Mouse (Mus musculus) hindbrain, embryonic 12.5 days (tissue): ENCODE measurements around the gene Smim22. TPM values are rescaled to one million over a fixed set of nuclear protein-coding genes. Genes with fewer than 3 reads are reported as not detected.

Experiments used
- ATAC-seq: fragments of 200-750 bp; cut with Nextera tagmentation; 2 replicates; pipeline ENCODE4 v1.8.0; 2017; ENCODE audit warnings: moderate TSS enrichment; ENCODE audit not compliant: low FRiP score
- H3K27ac ChIP-seq: fragments of 300-500 bp; sonication (generic); 2 replicates; pipeline ENCODE4 v1.5.1; 2016; ENCODE audit warnings: mild to moderate bottlenecking
- H3K27me3 ChIP-seq: fragments of 300-500 bp; sonication (generic); 2 replicates; pipeline ENCODE4 v1.6.1; 2016; ENCODE audit warnings: mild to moderate bottlenecking
- H3K36me3 ChIP-seq: fragments of 300-500 bp; sonication (generic); 2 replicates; pipeline ENCODE4 v1.6.1; 2016; ENCODE audit warnings: mild to moderate bottlenecking
- H3K4me1 ChIP-seq: fragments of 300-500 bp; sonication (generic); 2 replicates; pipeline ENCODE4 v1.6.1; 2016
- H3K4me2 ChIP-seq: fragments of 300-500 bp; sonication (generic); replicated peaks from 2 replicates; pipeline ENCODE4 v1.6.1; 2016; ENCODE audit warnings: mild to moderate bottlenecking
- H3K4me3 ChIP-seq: fragments of 300-500 bp; sonication (generic); 2 replicates; pipeline ENCODE4 v1.5.1; 2016; ENCODE audit warnings: mild to moderate bottlenecking
- H3K9ac ChIP-seq: fragments of 300-500 bp; sonication (generic); 2 replicates; pipeline ENCODE4 v1.6.1; 2016; ENCODE audit warnings: mild to moderate bottlenecking, moderate library complexity
- H3K9me3 ChIP-seq: fragments of 300-500 bp; sonication (generic); replicated peaks from 2 replicates; pipeline ENCODE4 v1.6.1; 2016; ENCODE audit warnings: mild to moderate bottlenecking
- WGBS: fragments of 180-500 bp; shearing (Covaris S2); methylation state at CpG from one replicate; pipeline ENCODE4 v1.1.7; 2016; 5-methylcytosine and 5-hydroxymethylcytosine counted together
- polyA plus RNA-seq: library from polyadenylated mRNA; unstranded; fragments of >200 nt; fragmentation: Nextera tagmentation; extraction: Ambion mirVana; gene quantifications from 2 replicates; pipeline ENCODE4 v1.2.1, GENCODE M21; 2016

Smim22 gene
- 3.1 and 5.0 TPM in 2 replicates for polyA plus RNA-seq

DNA sequence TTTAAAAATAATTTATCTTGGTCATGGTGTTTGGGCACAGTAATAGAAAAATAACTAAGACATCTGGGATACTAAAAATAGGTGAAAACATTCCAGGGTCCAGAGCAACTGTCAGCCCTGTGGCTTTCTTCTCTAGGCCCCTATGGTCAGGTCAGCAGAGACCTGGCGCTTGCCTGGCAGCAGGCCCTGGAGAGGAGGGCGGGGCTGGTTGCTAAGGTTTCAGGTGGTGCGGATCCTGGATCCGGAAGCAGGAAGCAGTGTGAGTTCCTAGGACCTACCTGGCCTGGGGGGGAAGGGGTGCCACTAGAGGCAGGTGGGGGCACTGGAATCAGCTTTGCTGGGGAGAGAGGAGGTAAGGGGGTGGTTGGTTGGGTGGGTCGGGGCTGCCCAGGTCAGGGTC, at the start of gene Smim22:
Gene Smim22 (plus strand): TSS at position 222 of the 400 bp plus-strand sequence.
- H3K9me3 ChIP-seq = no peaks in the 10 kb centered on the region
- peaks cover 17% of the 10 kb centered on the region for H3K36me3 ChIP-seq
- H3K27me3 ChIP-seq = no peaks in the 10 kb centered on the region
- 0 out of 2 replicates have a peak, but pooled peaks have one; percentile 9 for ATAC-seq
- H3K9ac ChIP-seq = no peak within 1 kb of the TSS
- H3K27ac ChIP-seq = no peak within 1 kb of the TSS
- H3K4me3 ChIP-seq = no peak within 1 kb of the TSS
- H3K4me1 ChIP-seq = peaks cover 2% of the 10 kb centered on the region
- H3K4me2 ChIP-seq = no peak within 1 kb of the TSS
- WGBS = 50% methylated on average over 5 of the region's 5 CpGs

DNA sequence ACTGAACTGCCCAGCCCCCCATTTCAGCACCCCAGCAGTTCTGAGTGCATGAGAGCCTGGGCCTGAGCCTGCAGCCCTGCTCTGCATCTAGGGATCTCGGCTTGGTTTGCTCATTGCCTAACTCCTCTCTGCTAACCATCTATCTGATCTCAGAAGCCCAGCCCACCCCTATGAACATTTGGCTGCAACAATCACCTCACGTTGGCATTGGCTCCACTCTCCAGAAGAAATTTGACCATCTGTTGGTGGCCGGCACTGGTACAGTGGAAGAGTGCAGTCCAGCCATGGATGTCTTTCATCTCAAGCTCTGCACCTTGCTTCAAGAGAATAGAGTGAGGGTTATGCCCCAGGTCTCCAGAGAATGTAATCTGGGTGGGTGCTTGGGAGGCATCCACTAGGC, 49.6 kb upstream of the Smim22 start:
- H3K4me1 ChIP-seq = peaks cover 5% of the 10 kb centered on the region
- H3K4me3 ChIP-seq = no peak overlapping the region
- no peak for ATAC-seq
- H3K36me3 ChIP-seq = peaks cover 69% of the 10 kb centered on the region
- no peak overlapping the region for H3K4me2 ChIP-seq
- no peaks in the 10 kb centered on the region for H3K9me3 ChIP-seq
- H3K27ac ChIP-seq = no peak overlapping the region
- 89% methylated on average over 3 of the region's 3 CpGs for whole genome bisulfite sequencing
- H3K27me3 ChIP-seq = no peaks in the 10 kb centered on the region
- no peak overlapping the region for H3K9ac ChIP-seq

- H3K9ac ChIP-seq = no peak overlapping the region
- H3K36me3 ChIP-seq = peaks cover 41% of the 10 kb centered on the region
- no peak overlapping the region for H3K27ac ChIP-seq
- WGBS = 94% methylated on average over 8 of the region's 8 CpGs
- ATAC-seq = no peak
- no peaks in the 10 kb centered on the region for H3K27me3 ChIP-seq
- H3K4me1 ChIP-seq = peaks cover 19% of the 10 kb centered on the region
- no peak overlapping the region for H3K4me2 ChIP-seq
- H3K9me3 ChIP-seq = no peaks in the 10 kb centered on the region
- no peak overlapping the region for H3K4me3 ChIP-seq
Observed at GRCm38 (mm10) chr16:4960260-4960659, 46.8 kb upstream of the Smim22 start.

DNA sequence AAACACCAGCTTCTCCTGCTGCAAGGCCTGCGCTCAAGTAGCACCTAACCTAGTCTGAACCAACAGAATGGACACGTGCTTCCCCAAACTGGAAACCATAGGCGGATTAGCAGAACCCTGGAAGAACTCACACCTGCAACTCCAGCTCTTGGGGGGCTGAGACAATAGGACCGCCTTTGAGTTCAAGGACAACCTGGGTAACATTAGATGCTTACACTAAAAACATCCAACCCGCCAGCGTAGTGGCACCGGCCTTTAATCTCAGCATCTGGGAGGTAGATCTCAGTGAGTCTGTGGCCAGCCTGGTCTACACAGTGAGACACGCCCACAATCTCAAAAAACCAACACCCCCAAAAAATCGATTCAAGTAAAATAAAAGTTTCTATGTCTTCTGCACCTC, 43.7 kb upstream of the Smim22 start:
- H3K4me2 ChIP-seq = peak overlapping the region; percentile 86
- H3K27ac ChIP-seq = no peak overlapping the region
- no peak for ATAC-seq
- H3K27me3 ChIP-seq = no peaks in the 10 kb centered on the region
- peak overlapping the region; percentile 87 for H3K9ac ChIP-seq
- peaks cover 16% of the 10 kb centered on the region; the same call in 1 of the 2 replicates for H3K36me3 ChIP-seq
- no peaks in the 10 kb centered on the region for H3K9me3 ChIP-seq
- 46% methylated on average over 9 of the region's 9 CpGs for WGBS
- H3K4me3 ChIP-seq = peak overlapping the region; percentile 95
- H3K4me1 ChIP-seq = peaks cover 21% of the 10 kb centered on the region

DNA sequence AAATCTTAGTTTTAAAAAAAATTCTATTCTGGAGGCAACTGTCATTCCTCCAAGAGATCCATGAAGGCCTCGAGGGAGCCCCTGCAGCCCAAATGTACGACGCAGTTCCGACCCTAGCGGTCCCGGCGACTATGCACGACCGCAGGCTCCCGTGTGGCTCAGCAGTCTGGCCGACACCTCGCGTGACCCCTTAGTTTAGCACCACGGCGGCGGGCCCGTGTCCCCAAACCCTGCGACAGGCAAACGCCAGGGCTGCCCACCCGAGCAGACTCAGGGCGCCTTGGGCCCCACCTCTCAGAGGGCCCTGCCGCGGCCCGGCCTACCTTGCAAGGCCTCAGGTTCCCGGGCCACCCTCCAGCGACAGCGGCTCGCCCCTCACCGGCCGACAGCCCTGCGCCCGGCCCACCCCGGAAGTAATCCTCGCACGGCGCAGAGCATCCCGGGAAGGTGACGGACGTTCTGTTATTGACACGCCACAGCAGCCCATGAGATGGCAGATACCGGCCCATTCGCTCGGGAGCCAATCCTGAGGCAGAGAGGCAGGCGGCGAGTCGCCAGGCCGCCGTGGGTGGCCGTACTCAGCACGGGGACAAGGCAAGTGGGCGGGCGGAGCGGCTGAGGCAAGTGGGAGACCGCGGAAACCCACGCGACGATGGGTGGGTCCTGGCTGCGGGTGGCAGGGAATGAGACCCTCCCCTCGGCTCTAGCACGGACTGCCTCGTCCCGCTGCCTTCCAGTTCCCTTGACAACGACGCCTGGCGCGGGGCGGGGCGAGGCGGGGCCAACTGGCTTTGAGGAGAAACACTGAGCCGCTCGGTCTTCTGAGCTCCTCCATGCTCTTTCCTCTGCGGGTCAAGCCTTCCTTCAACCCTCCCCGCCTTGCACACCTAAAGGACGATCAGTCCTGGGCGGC, 43.0 kb upstream of the Smim22 start, which contains the start of gene Anks3:
Gene Anks3 (minus strand): TSS at position 409 of the 913 bp plus-strand sequence.
- H3K36me3 ChIP-seq = peaks cover 18% of the 10 kb centered on the region; the same call in 1 of the 2 replicates
- H3K27me3 ChIP-seq = no peaks in the 10 kb centered on the region
- peak within 1 kb of the TSS; percentile 95 for H3K4me3 ChIP-seq
- H3K4me1 ChIP-seq = peaks cover 21% of the 10 kb centered on the region
- H3K4me2 ChIP-seq = peak within 1 kb of the TSS; percentile 86
- peak within 1 kb of the TSS; percentile 85 for H3K27ac ChIP-seq
- ATAC-seq = peak; percentile 98
- no peaks in the 10 kb centered on the region for H3K9me3 ChIP-seq
- H3K9ac ChIP-seq = peak within 1 kb of the TSS; percentile 87
- WGBS = under 1% methylated on average over 71 of the region's 76 CpGs

DNA sequence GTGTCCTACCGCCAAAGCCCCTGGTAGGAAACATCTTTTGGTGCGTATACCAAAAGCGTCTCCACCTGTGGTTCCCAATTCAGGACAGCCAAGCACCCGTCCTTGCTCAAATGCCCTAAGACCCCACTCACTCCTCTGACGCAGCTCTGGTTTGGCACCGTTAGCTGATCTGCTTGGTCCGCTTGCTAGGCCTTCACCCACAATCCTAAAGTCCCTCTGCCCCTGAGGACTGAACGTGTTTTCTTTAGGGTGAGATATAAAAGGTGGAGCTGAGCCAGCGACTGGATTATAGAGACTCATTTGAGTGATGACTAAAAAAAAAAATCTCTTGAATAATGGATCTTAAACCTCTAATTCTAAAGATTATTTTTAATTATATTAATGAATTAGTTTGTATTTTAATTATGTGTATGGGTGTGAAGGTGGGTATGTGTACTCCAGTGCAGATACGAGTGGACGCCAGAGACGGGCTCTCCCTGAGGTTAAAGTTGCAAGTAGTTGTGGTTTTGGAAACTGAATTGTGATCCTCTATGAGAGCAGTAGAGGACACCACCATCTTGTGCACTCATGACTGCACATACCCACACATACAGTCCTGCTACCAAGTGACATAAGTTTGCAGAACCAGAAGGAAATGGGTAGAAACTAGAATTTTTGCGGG, 42.2 kb upstream of the Smim22 start:
- H3K36me3 ChIP-seq = peaks cover 12% of the 10 kb centered on the region; the same call in 1 of the 2 replicates
- no peak; the same call in 1 of the 2 replicates for ATAC-seq
- H3K4me3 ChIP-seq = peak overlapping the region; percentile 95
- peak overlapping the region; percentile 86 for H3K4me2 ChIP-seq
- H3K9ac ChIP-seq = peak overlapping the region; percentile 87
- no peaks in the 10 kb centered on the region for H3K27me3 ChIP-seq
- H3K9me3 ChIP-seq = no peaks in the 10 kb centered on the region
- H3K4me1 ChIP-seq = peaks cover 21% of the 10 kb centered on the region
- peak overlapping the region; percentile 85 for H3K27ac ChIP-seq
- 27% methylated on average over 13 of the region's 13 CpGs for WGBS

DNA sequence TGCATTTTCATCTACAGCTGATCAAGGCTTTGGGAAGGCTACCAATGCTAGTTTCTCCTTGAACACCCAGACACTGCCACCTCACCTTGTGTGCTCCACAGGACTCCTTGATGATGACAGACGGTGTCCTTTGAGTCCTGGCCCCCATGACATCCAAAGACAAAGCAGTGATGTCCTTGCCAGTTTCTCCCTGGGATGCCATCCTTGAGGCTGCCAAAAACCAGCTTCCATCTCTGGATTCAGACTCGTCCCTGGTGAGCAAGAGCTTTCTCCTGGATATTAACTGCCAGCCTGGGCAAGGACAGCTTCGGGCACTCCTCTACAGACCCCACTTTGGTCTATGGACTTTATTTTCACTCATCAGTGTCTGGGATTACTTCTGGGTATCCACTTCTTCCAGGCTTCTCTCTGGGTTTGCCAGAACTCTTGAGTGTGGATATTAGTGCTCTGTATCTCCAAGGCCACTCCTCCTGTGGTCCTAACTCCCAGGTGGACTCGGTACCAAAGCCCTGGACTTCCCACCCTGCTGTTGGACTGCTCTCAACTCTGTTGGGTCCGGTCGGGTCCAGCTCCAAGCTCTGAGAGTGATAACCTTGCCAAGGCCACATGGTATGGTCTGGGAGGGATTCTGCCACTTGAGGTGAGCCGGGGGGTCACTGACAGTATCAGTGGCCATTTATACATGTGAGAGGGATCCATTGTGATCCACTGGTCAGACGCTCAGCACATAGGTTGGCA, 41.5 kb upstream of the Smim22 start:
- H3K4me1 ChIP-seq = peaks cover 21% of the 10 kb centered on the region
- H3K9me3 ChIP-seq = no peaks in the 10 kb centered on the region
- H3K4me2 ChIP-seq = peak overlapping the region; percentile 86
- no peak for ATAC-seq
- WGBS = 87% methylated on average over 8 of the region's 8 CpGs
- 0 out of 2 replicates have a peak overlapping the region, but pooled peaks have one; percentile 95 for H3K4me3 ChIP-seq
- H3K9ac ChIP-seq = no peak overlapping the region
- H3K27me3 ChIP-seq = no peaks in the 10 kb centered on the region
- peaks cover 6% of the 10 kb centered on the region; the same call in 1 of the 2 replicates for H3K36me3 ChIP-seq
- H3K27ac ChIP-seq = no peak overlapping the region

GRCm38 (mm10) chr16:4968426-4968825, 38.7 kb upstream of the Smim22 start:
- H3K4me3 ChIP-seq = no peak overlapping the region
- 0 out of 2 replicates have a peak, but pooled peaks cover 3% of the 10 kb centered on the region for H3K36me3 ChIP-seq
- H3K9ac ChIP-seq = no peak overlapping the region
- no peaks in the 10 kb centered on the region for H3K27me3 ChIP-seq
- no peak overlapping the region for H3K27ac ChIP-seq
- H3K4me1 ChIP-seq = peaks cover 7% of the 10 kb centered on the region
- H3K9me3 ChIP-seq = no peaks in the 10 kb centered on the region
- ATAC-seq = no peak
- H3K4me2 ChIP-seq = no peak overlapping the region
- 85% methylated on average over 3 of the region's 3 CpGs for WGBS

DNA sequence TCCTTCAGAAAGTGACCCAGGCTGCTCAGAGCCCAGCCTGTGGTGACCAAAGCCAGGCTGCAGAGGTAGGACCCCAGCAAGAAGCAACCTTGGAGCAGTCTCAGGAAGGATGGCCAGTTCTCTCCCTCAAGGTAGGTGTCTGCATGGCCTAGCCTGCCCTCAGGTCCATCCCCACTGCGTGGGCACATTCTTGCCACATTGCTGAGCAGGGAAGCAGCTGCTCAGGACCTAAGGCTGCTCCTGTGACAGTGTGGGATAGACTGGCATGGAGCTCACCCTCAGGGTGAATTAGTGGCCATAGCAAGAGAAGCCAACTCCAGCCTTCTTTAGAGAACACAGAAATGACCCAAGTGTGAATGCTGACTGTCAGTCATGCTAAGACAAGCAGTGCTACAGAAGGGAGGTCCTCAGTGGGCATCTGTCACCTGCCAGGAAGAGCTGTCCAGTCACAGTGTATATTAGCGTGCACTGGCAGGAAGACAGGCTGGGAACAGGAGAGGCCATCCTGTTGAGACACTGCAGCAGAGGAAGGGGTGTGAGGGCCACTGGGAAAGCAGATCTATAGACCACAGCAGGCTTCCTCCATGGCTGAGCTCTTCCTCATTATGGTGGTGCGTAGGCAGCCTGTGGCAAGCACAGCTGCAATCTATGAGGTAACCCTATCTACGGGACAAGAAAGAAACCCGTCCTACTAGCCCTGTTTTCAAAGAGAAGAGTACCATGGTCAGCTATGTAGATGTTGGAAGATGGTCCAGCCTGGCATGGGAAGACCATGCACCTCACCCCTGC, 37.8 kb upstream of the Smim22 start:
- ATAC-seq = no peak
- 88% methylated on average over 5 of the region's 5 CpGs for WGBS

GRCm38 (mm10) chr16:4971626-4972025, 35.5 kb upstream of the Smim22 start:
- no peaks in the 10 kb centered on the region for H3K9me3 ChIP-seq
- H3K4me3 ChIP-seq = no peak overlapping the region
- H3K9ac ChIP-seq = no peak overlapping the region
- 84% methylated on average over 4 of the region's 4 CpGs for WGBS
- H3K36me3 ChIP-seq = 0 out of 2 replicates have a peak, but pooled peaks cover 3% of the 10 kb centered on the region
- no peak for ATAC-seq
- H3K4me2 ChIP-seq = no peak overlapping the region
- H3K4me1 ChIP-seq = no peaks in the 10 kb centered on the region
- H3K27me3 ChIP-seq = no peaks in the 10 kb centered on the region
- H3K27ac ChIP-seq = no peak overlapping the region

More for the DNA sequence above, 37.8 kb upstream of the Smim22 start:
- H3K9ac ChIP-seq = no peak overlapping the region
- no peaks in the 10 kb centered on the region for H3K27me3 ChIP-seq
- peaks cover 6% of the 10 kb centered on the region for H3K4me1 ChIP-seq
- no peaks in the 10 kb centered on the region for H3K9me3 ChIP-seq
- no peak overlapping the region for H3K4me3 ChIP-seq
- H3K4me2 ChIP-seq = no peak overlapping the region
- 0 out of 2 replicates have a peak, but pooled peaks cover 3% of the 10 kb centered on the region for H3K36me3 ChIP-seq
- no peak overlapping the region for H3K27ac ChIP-seq

DNA sequence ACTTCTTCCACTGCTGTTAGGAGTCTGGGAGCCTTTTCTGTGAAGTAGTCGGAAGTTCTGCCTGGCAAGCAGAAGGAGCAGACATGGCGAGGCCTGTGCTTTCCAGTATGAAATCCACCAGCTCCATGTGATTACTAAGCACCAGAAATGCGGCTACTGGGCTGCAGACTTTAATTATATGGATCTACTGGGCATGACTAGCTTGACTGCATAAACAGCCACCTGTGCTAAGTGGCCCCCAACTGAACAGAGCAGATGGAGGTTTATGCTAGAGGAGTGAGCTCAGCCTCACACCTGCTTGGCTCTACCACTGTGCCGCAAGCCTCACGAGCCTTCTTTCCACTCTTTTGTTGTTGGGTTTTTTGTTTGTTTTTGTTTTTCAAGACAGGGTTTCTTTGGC, 32.6 kb upstream of the Smim22 start:
- Histone ChIP-seq H3K9ac (no peak overlapping the region), H3K4me3 (no peak overlapping the region), H3K36me3 (no peaks in the 10 kb centered on the region), H3K27ac (no peak overlapping the region), H3K27me3 (no peaks in the 10 kb centered on the region), H3K4me2 (no peak overlapping the region), H3K9me3 (no peaks in the 10 kb centered on the region), H3K4me1 (no peaks in the 10 kb centered on the region)
- ATAC-seq = no peak
- 85% methylated on average over 5 of the region's 5 CpGs for WGBS
